Mouse (Mus musculus): ENCODE results near the gene Zfp709. TPM values are rescaled to one million over a fixed set of nuclear protein-coding genes. Genes with fewer than 3 reads are reported as not detected.
A peak's percentile ranks its signal among the peaks of the same experiment; 100 is the strongest.

The Zfp709 gene
- polyA plus RNA-seq, 1 experiment from 2014 or later, result 6.6 TPM

DNA sequence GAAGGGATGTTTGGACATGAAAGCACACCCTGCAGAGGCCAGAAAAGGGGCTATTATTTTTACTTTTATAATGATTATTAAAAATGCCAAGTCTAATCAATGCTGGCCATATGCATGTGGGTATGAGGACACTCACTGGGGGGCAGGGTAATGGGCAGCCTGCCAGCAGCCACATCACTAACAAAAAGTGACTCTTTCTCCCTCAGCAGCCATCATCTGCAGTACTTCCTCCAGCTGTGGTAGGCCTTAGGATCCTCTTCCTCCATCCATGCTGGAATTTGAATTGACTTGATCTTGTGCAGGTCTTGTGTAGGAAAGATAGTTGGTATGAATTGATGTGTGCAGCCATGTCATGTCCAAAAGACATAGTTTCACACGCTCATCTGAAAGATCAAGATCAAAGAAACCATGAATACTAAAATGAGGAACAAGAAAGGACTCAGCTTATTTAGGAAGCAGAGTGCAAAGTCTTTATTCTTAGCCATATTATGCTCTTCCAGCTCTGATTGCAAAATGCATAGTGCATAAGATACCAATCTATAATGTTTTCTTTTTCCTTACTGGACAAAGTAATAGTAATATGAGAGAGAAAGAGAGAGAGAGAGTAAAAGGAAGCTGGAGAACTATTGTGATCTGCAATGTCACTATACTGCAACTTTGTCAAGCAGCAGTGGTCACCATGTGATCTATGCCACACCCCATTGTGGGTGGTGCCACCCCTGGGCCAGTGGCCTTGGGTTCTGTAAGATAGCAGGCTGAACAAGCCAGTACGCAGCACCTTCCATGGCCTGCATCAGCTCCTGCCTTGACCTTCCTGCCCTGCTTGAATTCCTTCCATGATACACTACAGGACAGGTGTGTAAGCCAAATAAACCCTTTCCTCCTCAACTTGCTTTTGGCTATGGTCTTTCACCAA lies 58.7 kb downstream of the Zfp709 start:
- Histone ChIP-seq H3K4me2 (no peak overlapping the region), H3K27me3 (no peaks in the 10 kb centered on the region), H3K4me3 (replicated peaks) (no peak overlapping the region), H3K36me3 (no peaks in the 10 kb centered on the region), H3K4me1 (no peaks in the 10 kb centered on the region), H3K27ac (no peak overlapping the region), H3K9me3 (replicated peaks) (no peaks in the 10 kb centered on the region), H3K9ac (no peak overlapping the region)
- 0 out of 2 replicates have a peak, but pooled peaks have one; percentile 36 for ATAC-seq (replicated peaks; ENCODE audit: low FRiP score)
- WGBS, result 82% methylated on average over 2 of the region's 2 CpGs

DNA sequence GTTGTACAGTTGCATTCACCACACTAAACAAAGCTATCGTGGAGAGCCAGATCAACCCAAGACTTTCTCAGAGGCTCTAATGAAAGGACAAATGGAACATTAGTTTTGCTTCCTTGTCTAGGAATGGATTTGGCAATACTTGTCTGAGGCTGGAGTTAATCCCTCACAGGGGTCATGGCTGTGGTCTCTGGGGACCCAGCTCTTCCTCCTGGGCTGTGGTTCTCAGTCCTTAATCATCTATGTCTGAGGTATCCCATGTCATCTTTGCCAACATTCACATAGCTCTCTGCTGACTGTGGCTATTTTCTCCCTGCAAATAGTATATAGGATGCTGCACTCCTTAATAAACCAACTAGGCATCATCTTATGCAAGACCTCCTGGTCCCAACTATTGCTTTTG lies 60.0 kb downstream of the Zfp709 start:
- Histone ChIP-seq H3K9me3 (replicated peaks) (no peaks in the 10 kb centered on the region), H3K4me2 (no peak overlapping the region), H3K27me3 (no peaks in the 10 kb centered on the region), H3K36me3 (no peaks in the 10 kb centered on the region), H3K9ac (no peak overlapping the region), H3K4me3 (replicated peaks) (no peak overlapping the region), H3K27ac (no peak overlapping the region), H3K4me1 (no peaks in the 10 kb centered on the region)
- ATAC-seq (replicated peaks; ENCODE audit: low FRiP score), result no peak
- 79% methylated on average over 1 of the region's 1 CpGs for WGBS

Other genes with a start within 250 kb of the Zfp709 start
- gene Unc13a, start 210.3 kb upstream of the Zfp709 start, polyA plus RNA-seq (2015; fragmentation: Nextera tagmentation; extraction: Ambion mirVana), result 0.80 and 1.2 TPM in 2 replicates
- gene Jak3, start 205.7 kb upstream of the Zfp709 start, polyA plus RNA-seq (2015; fragmentation: Nextera tagmentation; extraction: Ambion mirVana), result 6.3 and 7.2 TPM in 2 replicates
- gene Insl3, start 192.8 kb upstream of the Zfp709 start, polyA plus RNA-seq (2015; fragmentation: Nextera tagmentation; extraction: Ambion mirVana), result 1.2 and 1.7 TPM in 2 replicates
- gene B3gnt3, start 180.2 kb upstream of the Zfp709 start, polyA plus RNA-seq (2015; fragmentation: Nextera tagmentation; extraction: Ambion mirVana), result 2.8 and 3.9 TPM in 2 replicates
- gene Fcho1, start 156.3 kb upstream of the Zfp709 start, polyA plus RNA-seq (2015; fragmentation: Nextera tagmentation; extraction: Ambion mirVana), result 6.3 and 6.5 TPM in 2 replicates
- gene Zfp882, start 26.6 kb downstream of the Zfp709 start, polyA plus RNA-seq (2015; fragmentation: Nextera tagmentation; extraction: Ambion mirVana), result 6.8 and 7.3 TPM in 2 replicates
- gene Zfp617, start 26.6 kb downstream of the Zfp709 start, polyA plus RNA-seq (2015; fragmentation: Nextera tagmentation; extraction: Ambion mirVana), result 24.8 and 26.1 TPM in 2 replicates
- gene Zfp961, start 69.0 kb downstream of the Zfp709 start, polyA plus RNA-seq (2015; fragmentation: Nextera tagmentation; extraction: Ambion mirVana), result 26.4 and 26.5 TPM in 2 replicates
- 0.82 and 1.3 TPM in 2 replicates for gene Cyp4f18, start 127.6 kb downstream of the Zfp709 start, polyA plus RNA-seq (2015; fragmentation: Nextera tagmentation; extraction: Ambion mirVana)
- gene Olfr372, start 159.2 kb downstream of the Zfp709 start, polyA plus RNA-seq (2015; fragmentation: Nextera tagmentation; extraction: Ambion mirVana), result not detected in 2 replicates
- gene Olfr373, start 201.2 kb downstream of the Zfp709 start, polyA plus RNA-seq (2015; fragmentation: Nextera tagmentation; extraction: Ambion mirVana), result 0.05 TPM in 2 replicates
- 0.06 TPM in 1 of 2 replicates, not detected in the other for gene Olfr374, start 225.0 kb downstream of the Zfp709 start, polyA plus RNA-seq (2015; fragmentation: Nextera tagmentation; extraction: Ambion mirVana)

Measured in kidney, embryonic 15.5 days (tissue).